Mouse (Mus musculus) myocyte (in vitro differentiated cells): Measurements from ENCODE around the gene 4921524J17Rik.

Experiments used
- CEBPB ChIP-seq: IDR thresholded peaks from 2 replicates; pipeline ENCODE4 v1.6.1; 2011; ENCODE audit warnings: mild to moderate bottlenecking, moderate library complexity; ENCODE audit not compliant: poor library complexity, insufficient read depth, severe bottlenecking
- E2F4 ChIP-seq: IDR thresholded peaks from one replicate; pipeline ENCODE4 v1.6.1; 2011; ENCODE audit warnings: mild to moderate bottlenecking, control low read depth, moderate library complexity; ENCODE audit not compliant: insufficient read depth
- MAX ChIP-seq: IDR thresholded peaks from one replicate; pipeline ENCODE4 v1.6.1; 2011; ENCODE audit warnings: low read depth, mild to moderate bottlenecking, control low read depth
- MYOD1 ChIP-seq, 3 experiments: IDR thresholded peaks; one replicate each; pipeline ENCODE4 v1.6.1; 2011; ENCODE audit warnings: control low read depth in 2 of 3, low read depth in 2 of 3, mild to moderate bottlenecking in 2 of 3, moderate library complexity in 1 of 3; ENCODE audit not compliant: insufficient read length in 2 of 3, control insufficient read depth in 1 of 3
- MYOG ChIP-seq, 3 experiments: IDR thresholded peaks; one replicate each; pipeline ENCODE4 v1.6.1; 2011; ENCODE audit warnings: control low read depth in 2 of 3, low read depth in 2 of 3, mild to moderate bottlenecking in 2 of 3; ENCODE audit not compliant: insufficient read length in 2 of 3, control insufficient read depth in 1 of 3, insufficient read depth in 1 of 3
- POLR2A ChIP-seq: IDR thresholded peaks from one replicate; pipeline ENCODE4 v1.6.1; 2011; ENCODE audit warnings: low read depth, mild to moderate bottlenecking, control low read depth, moderate library complexity; ENCODE audit not compliant: insufficient read length
- POLR2AphosphoS2 ChIP-seq: IDR thresholded peaks from one replicate; pipeline ENCODE4 v1.6.1; 2011; ENCODE audit warnings: low read depth, control low read depth; ENCODE audit not compliant: insufficient read length
- REST ChIP-seq: IDR thresholded peaks from one replicate; pipeline ENCODE4 v1.6.1; 2011; ENCODE audit warnings: mild to moderate bottlenecking, control low read depth, moderate library complexity; ENCODE audit not compliant: insufficient read depth, insufficient read length
- TCF12 ChIP-seq: IDR thresholded peaks from one replicate; pipeline ENCODE4 v1.6.1; 2011; ENCODE audit warnings: mild to moderate bottlenecking, control low read depth; ENCODE audit not compliant: poor library complexity, insufficient read depth, severe bottlenecking
- TCF3 ChIP-seq: IDR thresholded peaks from one replicate; pipeline ENCODE4 v1.6.1; 2011; ENCODE audit warnings: low read depth, control low read depth; ENCODE audit not compliant: insufficient read length
- USF1 ChIP-seq: IDR thresholded peaks from one replicate; pipeline ENCODE4 v1.6.1; 2011; ENCODE audit warnings: low read depth, mild to moderate bottlenecking, control low read depth, moderate library complexity

GRCm38 (mm10) chr8:85427026-85427425 is 5.6 kb downstream of the 4921524J17Rik start:
- TF ChIP-seq E2F4 (no peak), TCF12 (no peak), USF1 (no peak), POLR2AphosphoS2 (no peak), MAX (no peak), POLR2A (no peak), MYOD1 (IDR thresholded peaks at IDR 0.05; ENCODE audit: control insufficient read depth in 1 of 3, insufficient read length in 2 of 3, low read depth in 2 of 3) (no peak), CEBPB (no peak), TCF3 (no peak), REST (no peak), MYOG (IDR thresholded peaks at IDR 0.05; ENCODE audit: control insufficient read depth in 1 of 3, insufficient read depth in 1 of 3, insufficient read length in 2 of 3, low read depth in 2 of 3) (no peak)
